Mouse (Mus musculus) hindbrain, embryonic 11.5 days (tissue): ENCODE measurements around the gene Brms1l. TPM values are rescaled to one million over a fixed set of nuclear protein-coding genes. Genes with fewer than 3 reads are reported as not detected.
"Not testable (repeated sequence)": the region's sequence is repeated elsewhere in the genome, so short reads cannot be mapped to it uniquely, and the experiment has no call there.

Experiments used
- ATAC-seq: fragments of 200-750 bp; cut with Nextera tagmentation; 2 replicates; pipeline ENCODE4 v1.8.0; 2017; ENCODE audit warnings: mild to moderate bottlenecking, moderate TSS enrichment, moderate library complexity; ENCODE audit not compliant: low FRiP score
- DNase-seq: peaks from one replicate; pipeline ENCODE4 v3.0.0-alpha.2; 2015; ENCODE audit warnings: low spot score
- H3K27ac ChIP-seq: fragments of 300-500 bp; sonication (generic); 2 replicates; pipeline ENCODE4 v1.5.1; 2014; ENCODE audit warnings: mild to moderate bottlenecking, low read depth, low read length
- H3K27me3 ChIP-seq: fragments of 300-500 bp; sonication (generic); 2 replicates; pipeline ENCODE4 v1.6.1; 2014; ENCODE audit warnings: mild to moderate bottlenecking, low read length, moderate library complexity, mixed read lengths; ENCODE audit not compliant: control insufficient read depth, insufficient read depth
- H3K36me3 ChIP-seq: fragments of 300-500 bp; sonication (generic); 2 replicates; pipeline ENCODE4 v1.6.1; 2014; ENCODE audit warnings: mild to moderate bottlenecking, low read length, moderate library complexity, mixed read lengths; ENCODE audit not compliant: control insufficient read depth, insufficient read depth
- H3K4me1 ChIP-seq: fragments of 300-500 bp; sonication (generic); replicated peaks from 2 replicates; pipeline ENCODE4 v1.6.1; 2014; ENCODE audit warnings: low read length, mixed read lengths; ENCODE audit not compliant: control insufficient read depth, insufficient read depth
- H3K4me2 ChIP-seq: fragments of 300-500 bp; sonication (generic); replicated peaks from 2 replicates; pipeline ENCODE4 v1.6.1; 2014; ENCODE audit warnings: mild to moderate bottlenecking, low read depth, low read length
- H3K4me3 ChIP-seq: fragments of 300-500 bp; sonication (generic); 2 replicates; pipeline ENCODE4 v1.5.1; 2014; ENCODE audit warnings: low read depth, low read length
- H3K9ac ChIP-seq: fragments of 300-500 bp; sonication (generic); 2 replicates; pipeline ENCODE4 v1.6.1; 2014; ENCODE audit warnings: low read depth, low read length
- H3K9me3 ChIP-seq: fragments of 300-500 bp; sonication (generic); 2 replicates; pipeline ENCODE4 v1.6.1; 2016; ENCODE audit warnings: low read length; ENCODE audit not compliant: control insufficient read depth
- WGBS: fragments of 180-500 bp; shearing (Covaris S2); extraction: QIAGEN DNeasy Blood & Tissue Kit; methylation state at CpG from one replicate; pipeline ENCODE4 v1.1.7; 2014; 5-methylcytosine and 5-hydroxymethylcytosine counted together
- polyA plus RNA-seq: library from polyadenylated mRNA; unstranded; fragments of >200 nt; fragmentation: Nextera tagmentation; extraction: Ambion mirVana; gene quantifications from 2 replicates; pipeline ENCODE4 v1.2.1, GENCODE M21; 2014

Brms1l gene
- 35.4 and 38.0 TPM in 2 replicates for polyA plus RNA-seq

GRCm38 (mm10) chr12:55836199-55836951, at the start of gene Brms1l:
Gene Brms1l (plus strand): TSS chr12:55836324.
- H3K9me3 ChIP-seq: no peaks in the 10 kb centered on the region
- H3K4me3 ChIP-seq: peak within 1 kb of the TSS; percentile 78
- H3K27ac ChIP-seq: peak within 1 kb of the TSS; percentile 91
- under 1% methylated on average over 76 of the region's 77 CpGs for WGBS
- DNase-seq: peak; percentile 96
- peak within 1 kb of the TSS; percentile 72 for H3K9ac ChIP-seq
- H3K4me1 ChIP-seq: peaks cover 3% of the 10 kb centered on the region; the same call in 1 of the 2 replicates
- peak within 1 kb of the TSS; percentile 76 for H3K4me2 ChIP-seq
- no peaks in the 10 kb centered on the region for H3K36me3 ChIP-seq
- H3K27me3 ChIP-seq: no peaks in the 10 kb centered on the region
- peak; percentile 100 for ATAC-seq

DNA sequence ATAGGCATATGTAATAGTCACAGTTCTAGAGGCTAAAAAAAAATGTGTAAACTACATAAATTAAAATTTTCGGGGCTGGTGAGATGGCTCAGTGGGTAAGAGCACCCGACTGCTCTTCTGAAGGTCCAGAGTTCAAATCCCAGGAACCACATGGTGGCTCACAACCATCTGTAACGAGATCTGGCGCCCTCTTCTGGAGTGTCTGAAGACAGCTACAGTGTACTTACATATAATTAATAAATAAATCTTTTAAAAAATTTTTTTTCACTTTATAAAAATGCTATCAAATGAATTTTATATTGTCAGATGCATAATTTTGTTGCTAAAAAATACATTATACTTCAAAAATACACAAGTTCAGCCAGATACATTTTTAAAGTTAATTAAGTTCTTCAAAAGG, 41.6 kb upstream of the Brms1l start:
- H3K9ac ChIP-seq, H3K9me3 ChIP-seq, DNase-seq, H3K4me2 ChIP-seq, H3K4me1 ChIP-seq, H3K4me3 ChIP-seq, ATAC-seq, H3K27ac ChIP-seq, H3K36me3 ChIP-seq, H3K27me3 ChIP-seq: not testable (repeated sequence)
- 72% methylated on average over 4 of the region's 4 CpGs for WGBS

GRCm38 (mm10) chr12:55797103-55797502, 39.0 kb upstream of the Brms1l start:
- 87% methylated on average over 3 of the region's 3 CpGs for WGBS
- Histone ChIP-seq H3K4me3 (no peak overlapping the region), H3K27ac (no peak overlapping the region), H3K36me3 (no peaks in the 10 kb centered on the region), H3K4me1 (no peaks in the 10 kb centered on the region), H3K27me3 (no peaks in the 10 kb centered on the region), H3K4me2 (no peak overlapping the region), H3K9ac (no peak overlapping the region), H3K9me3 (no peaks in the 10 kb centered on the region)
- ATAC-seq (no peak), DNase-seq (no peak)

GRCm38 (mm10) chr12:55798745-55799144, 37.4 kb upstream of the Brms1l start:
- Histone ChIP-seq H3K27ac (no peak overlapping the region), H3K4me1 (no peaks in the 10 kb centered on the region), H3K9ac (no peak overlapping the region), H3K27me3 (no peaks in the 10 kb centered on the region), H3K9me3 (no peaks in the 10 kb centered on the region), H3K4me3 (no peak overlapping the region), H3K36me3 (no peaks in the 10 kb centered on the region), H3K4me2 (no peak overlapping the region)
- 90% methylated on average over 4 of the region's 4 CpGs for WGBS
- no peak for ATAC-seq
- no peak for DNase-seq

- Histone ChIP-seq H3K9ac (no peak overlapping the region), H3K27ac (no peak overlapping the region), H3K4me2 (no peak overlapping the region), H3K27me3 (no peaks in the 10 kb centered on the region), H3K36me3 (no peaks in the 10 kb centered on the region), H3K9me3 (no peaks in the 10 kb centered on the region), H3K4me1 (no peaks in the 10 kb centered on the region), H3K4me3 (no peak overlapping the region)
- 88% methylated on average over 5 of the region's 5 CpGs for WGBS
- DNase-seq (no peak), ATAC-seq (no peak)
Observed at GRCm38 (mm10) chr12:55800144-55800543, 36.0 kb upstream of the Brms1l start.

DNA sequence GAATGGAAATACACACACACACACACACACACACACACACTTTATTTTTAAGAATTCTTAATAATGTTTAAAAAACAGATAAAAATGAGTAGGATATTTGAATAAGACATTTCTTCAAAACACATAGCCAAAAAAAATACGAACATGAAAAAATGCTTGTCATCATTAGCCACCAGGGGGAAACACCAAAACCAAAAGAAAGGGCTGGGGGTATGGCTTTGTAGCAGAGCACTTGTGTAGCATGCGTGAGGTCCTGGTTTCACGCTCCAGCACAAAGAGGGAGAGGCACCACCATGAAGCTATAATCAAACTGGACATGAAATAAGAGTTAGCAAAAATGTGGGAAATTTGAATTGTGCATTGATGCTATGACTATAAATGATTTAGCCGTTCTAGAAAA, 35.0 kb upstream of the Brms1l start:
- H3K9ac ChIP-seq: no peak overlapping the region
- no peak for DNase-seq
- no peak overlapping the region for H3K4me3 ChIP-seq
- H3K27me3 ChIP-seq: no peaks in the 10 kb centered on the region
- 89% methylated on average over 4 of the region's 4 CpGs for WGBS
- H3K4me2 ChIP-seq: no peak overlapping the region
- no peaks in the 10 kb centered on the region for H3K4me1 ChIP-seq
- no peaks in the 10 kb centered on the region for H3K36me3 ChIP-seq
- no peak for ATAC-seq
- H3K9me3 ChIP-seq: no peaks in the 10 kb centered on the region
- no peak overlapping the region for H3K27ac ChIP-seq

DNA sequence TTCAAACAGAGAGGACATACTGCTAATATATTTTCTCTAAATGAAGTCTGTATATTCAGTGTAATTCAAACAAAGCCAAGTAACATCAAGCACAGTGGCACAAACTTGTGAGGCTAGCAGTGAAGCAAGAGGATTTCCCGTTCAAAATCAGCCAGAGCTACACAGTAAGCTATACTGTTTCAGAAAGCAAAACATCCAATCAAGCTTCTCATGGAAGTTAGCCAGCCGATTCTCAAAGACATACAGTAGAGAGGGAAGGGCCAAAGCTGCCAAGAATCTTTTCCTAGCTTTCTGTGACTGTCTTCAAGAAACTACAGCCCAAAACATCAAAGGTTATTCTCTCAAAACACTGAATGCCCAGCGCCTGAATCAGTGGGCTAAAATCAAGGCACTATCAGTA, 31.1 kb upstream of the Brms1l start:
- no peak overlapping the region for H3K9ac ChIP-seq
- H3K36me3 ChIP-seq: no peaks in the 10 kb centered on the region
- no peak overlapping the region for H3K4me2 ChIP-seq
- ATAC-seq (no peak), DNase-seq (no peak)
- H3K4me1 ChIP-seq: no peaks in the 10 kb centered on the region
- WGBS: 78% methylated on average over 3 of the region's 3 CpGs
- no peak overlapping the region for H3K27ac ChIP-seq
- H3K27me3 ChIP-seq: no peaks in the 10 kb centered on the region
- H3K9me3 ChIP-seq: no peaks in the 10 kb centered on the region
- H3K4me3 ChIP-seq: no peak overlapping the region

DNA sequence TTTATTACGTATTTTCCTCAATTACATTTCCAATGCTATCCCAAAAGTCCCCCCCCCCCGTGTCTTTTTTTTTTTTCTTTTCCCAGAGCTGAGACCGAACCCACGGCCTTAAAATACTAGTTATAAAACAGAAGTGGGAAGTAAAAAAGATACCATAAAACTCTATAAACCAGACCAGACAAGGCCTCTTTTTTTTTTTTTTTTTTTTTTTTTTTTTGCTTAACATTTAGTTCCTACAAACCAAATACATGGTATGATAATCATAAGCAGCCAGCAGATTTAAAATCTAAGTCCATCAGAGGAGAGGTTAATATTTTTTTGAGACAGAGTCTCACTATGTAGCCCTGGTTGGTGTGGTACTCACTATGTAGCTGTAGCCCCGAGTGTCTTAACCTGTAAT, 19.6 kb upstream of the Brms1l start:
- Histone ChIP-seq H3K4me2 (no peak overlapping the region), H3K27ac (no peak overlapping the region), H3K27me3 (no peaks in the 10 kb centered on the region), H3K4me1 (no peaks in the 10 kb centered on the region), H3K9me3 (no peaks in the 10 kb centered on the region), H3K36me3 (no peaks in the 10 kb centered on the region), H3K4me3 (no peak overlapping the region), H3K9ac (no peak overlapping the region)
- no peak for ATAC-seq
- no peak for DNase-seq
- 95% methylated on average over 5 of the region's 5 CpGs for WGBS

DNA sequence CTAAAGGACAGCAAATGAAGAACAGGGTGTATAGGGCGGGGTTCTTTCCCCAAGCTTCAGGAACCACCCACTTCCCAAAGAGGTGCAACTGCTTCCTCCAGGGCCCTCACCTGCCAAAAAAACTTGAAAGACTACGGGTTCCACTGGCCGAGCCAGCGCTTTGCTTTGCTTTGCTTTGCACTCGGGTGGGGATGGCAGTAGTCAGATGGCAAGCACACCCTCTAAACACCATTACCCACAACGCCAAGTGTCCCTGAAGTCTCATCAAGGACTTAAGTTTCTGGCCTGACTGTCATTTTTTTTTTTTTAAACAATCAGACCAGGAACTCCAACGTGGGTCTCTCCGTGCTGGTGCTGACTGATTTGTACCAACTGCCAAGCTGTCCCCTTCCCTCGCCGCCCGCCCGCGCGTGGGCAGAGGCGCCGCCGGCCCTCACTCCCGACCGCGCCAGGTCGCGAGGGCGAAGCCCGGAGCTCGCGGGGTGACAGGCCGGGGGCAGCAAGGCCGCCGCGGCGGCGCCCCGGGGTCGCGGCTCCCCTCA, 15.9 kb upstream of the Brms1l start:
- ATAC-seq: peak; percentile 5; the same call in 1 of the 2 replicates
- H3K9ac ChIP-seq: peak overlapping the region; percentile 90
- peak overlapping the region; percentile 76 for H3K4me3 ChIP-seq
- H3K36me3 ChIP-seq: no peaks in the 10 kb centered on the region
- H3K27ac ChIP-seq: peak overlapping the region; percentile 95
- H3K9me3 ChIP-seq: no peaks in the 10 kb centered on the region
- no peaks in the 10 kb centered on the region for H3K4me1 ChIP-seq
- no peak for DNase-seq
- no peaks in the 10 kb centered on the region for H3K27me3 ChIP-seq
- peak overlapping the region; percentile 60 for H3K4me2 ChIP-seq
- 1% methylated on average over 29 of the region's 35 CpGs for WGBS
